Mouse (Mus musculus) thymus, postnatal 14 days (tissue): ENCODE measurements around the gene Kif13a.

ENCODE experiments used
- DNase-seq: peaks from one replicate; pipeline ENCODE4 v3.0.0; 2021

Gene Kif13a

GRCm38 (mm10) chr13:46919797-46920196, 9.9 kb downstream of the Kif13a start:
- no peak for DNase-seq

DNA sequence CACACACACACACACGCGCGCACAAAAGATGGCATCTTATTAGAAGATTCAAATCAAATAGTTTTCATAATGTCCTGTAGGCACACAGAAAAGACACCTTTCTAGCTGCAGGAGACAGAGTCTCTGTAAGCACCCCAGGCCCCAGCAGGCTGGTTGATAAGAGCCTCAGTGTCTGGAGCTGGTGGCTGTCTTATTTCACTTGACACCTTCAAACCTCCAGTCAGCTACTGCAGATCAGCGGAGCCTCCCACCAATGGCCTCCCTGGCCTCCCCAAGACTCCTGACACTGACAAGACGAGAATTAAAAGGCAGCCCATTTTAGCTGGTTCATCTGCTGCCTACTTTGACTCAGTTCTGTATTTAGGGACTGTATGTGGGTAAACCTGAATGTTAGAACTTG, 11.2 kb downstream of the Kif13a start:
- DNase-seq, result no peak

DNA sequence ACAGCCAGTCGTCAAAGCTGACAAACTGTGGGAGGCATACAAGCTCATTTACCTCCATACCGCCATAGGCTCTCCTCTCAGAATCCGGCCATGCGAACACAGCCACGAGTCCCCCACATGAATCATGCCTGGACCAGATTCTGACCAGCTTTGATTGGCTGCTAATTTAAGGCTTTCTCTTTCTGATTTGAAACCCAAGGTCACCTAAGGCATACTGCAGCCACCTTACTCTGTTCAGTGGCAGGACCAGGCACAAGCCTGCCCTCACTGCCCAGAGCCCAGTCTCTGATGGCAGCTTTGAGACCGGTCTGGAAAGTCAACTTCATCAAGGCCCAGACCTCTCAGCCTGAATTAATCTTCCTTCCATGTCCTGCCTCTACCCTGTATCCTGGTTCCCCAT, 17.7 kb downstream of the Kif13a start:
- DNase-seq, result no peak

DNA sequence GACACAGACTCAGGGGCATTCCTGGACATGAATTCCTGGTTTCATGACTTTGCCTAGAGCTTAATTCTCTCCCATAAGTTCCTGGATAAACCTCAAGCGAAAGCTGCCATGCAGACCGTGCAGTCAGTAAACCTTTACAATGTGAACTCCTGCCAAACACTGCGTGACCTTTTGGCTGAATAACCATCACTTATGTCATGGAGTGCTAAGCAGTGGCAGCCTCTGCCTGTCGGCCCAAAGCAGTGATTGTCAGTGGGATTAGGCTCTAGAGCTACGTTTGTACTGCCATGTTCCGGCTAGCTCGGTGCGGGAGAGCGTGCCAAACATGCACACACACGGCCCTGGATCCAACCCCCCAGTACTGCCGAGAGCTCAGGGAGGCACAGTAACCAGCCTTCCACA, 18.6 kb downstream of the Kif13a start:
- no peak for DNase-seq

DNA sequence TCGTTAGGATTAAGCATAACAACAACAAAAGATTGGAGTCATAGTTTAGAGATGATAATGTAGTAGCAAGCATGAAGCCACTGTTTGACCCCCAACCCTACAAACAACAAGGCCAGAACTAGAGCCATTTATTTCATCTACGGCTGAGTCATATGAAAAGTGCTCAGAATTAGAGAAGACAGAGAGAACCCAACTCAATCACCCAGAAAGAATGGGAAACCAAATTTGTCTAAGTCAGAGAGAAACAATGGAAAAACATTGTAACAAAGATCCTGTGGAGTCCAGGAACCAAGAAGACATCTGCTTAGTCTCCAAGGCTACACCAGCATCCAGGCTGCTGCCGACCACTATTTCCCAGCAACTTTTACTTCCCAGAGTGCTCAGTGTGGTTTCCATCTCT, 19.7 kb downstream of the Kif13a start:
- no peak for DNase-seq

GRCm38 (mm10) chr13:46909005-46909565, 20.6 kb downstream of the Kif13a start:
- no peak for DNase-seq

GRCm38 (mm10) chr13:46908387-46908786, 21.3 kb downstream of the Kif13a start:
- no peak for DNase-seq

GRCm38 (mm10) chr13:46907861-46908260, 21.8 kb downstream of the Kif13a start:
- no peak for DNase-seq

GRCm38 (mm10) chr13:46907115-46907514, 22.6 kb downstream of the Kif13a start:
- DNase-seq, result no peak

- DNase-seq, result no peak
Measured at GRCm38 (mm10) chr13:46905971-46906370, 23.7 kb downstream of the Kif13a start.

- no peak for DNase-seq
Measured at GRCm38 (mm10) chr13:46904982-46905621, 24.6 kb downstream of the Kif13a start.

GRCm38 (mm10) chr13:46902568-46903255, 27.0 kb downstream of the Kif13a start:
- no peak for DNase-seq

DNA sequence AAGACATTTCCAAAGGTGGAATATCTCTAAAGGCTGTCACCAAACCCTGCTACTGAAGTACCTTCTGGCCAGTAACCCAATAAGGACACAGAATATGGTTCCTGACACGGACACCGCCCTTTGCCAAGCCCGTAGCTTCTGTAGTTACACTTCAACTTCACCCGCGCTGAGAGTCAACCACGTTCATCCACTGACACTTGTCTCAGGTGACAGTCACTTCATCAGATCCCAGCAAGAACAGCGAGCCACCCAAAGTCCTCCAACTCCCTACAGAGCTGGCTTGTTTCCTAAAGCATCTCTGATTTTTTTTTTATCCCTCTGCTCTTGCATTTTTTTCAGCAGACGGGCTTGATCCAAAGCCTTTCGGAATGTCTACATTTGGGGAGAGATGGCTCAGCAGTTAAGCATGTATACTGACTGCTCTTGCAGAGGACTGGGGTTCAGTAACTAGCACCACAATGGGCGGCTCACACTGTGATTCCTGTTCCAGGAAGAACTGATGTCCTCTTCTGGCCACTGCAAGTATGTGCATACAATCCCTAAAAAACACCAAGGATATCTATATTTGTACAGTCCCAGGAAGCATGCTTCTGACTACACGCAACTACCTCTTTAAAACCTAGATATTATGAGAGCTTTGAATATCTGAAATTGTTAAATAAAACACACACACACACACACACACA, 28.7 kb downstream of the Kif13a start:
- no peak for DNase-seq

DNA sequence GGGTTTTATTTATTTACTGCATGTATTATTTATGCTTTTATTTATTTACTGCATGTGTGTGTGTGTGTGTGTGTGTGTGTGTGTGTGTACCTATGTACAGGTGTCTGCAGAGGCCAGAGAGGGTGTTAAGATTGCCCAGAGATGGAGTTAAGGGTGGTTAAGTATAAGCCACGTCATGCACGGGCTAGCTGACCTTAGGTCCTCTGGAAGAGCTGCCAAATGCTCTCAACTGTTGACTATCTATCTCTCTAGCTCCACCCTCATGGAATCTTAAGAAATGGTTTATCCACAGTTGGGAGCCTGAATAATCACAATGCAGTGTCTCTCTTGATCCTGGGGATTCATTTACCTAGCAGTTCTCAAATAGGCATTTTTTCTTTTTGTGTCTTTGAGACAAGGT, 30.8 kb downstream of the Kif13a start:
- DNase-seq, result no peak

DNA sequence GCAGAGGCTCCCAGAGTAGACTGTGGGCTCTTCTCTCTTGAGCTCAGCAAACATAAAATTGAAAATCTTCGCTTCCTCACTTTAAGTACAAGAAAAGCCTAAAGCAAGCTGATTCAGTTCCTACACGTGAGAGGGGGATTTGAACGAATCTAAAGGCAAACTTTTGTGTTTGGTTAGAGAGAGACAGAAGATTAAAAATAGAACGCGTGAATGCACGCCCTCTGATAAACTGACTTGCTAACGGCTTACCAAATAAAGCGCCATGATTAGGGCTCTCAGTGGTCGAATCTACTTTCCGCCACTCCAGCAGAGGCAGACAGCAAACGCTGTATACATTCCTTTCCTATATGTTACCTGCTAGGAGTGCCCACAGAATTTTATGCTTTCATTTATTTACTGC, 31.3 kb downstream of the Kif13a start:
- DNase-seq, result no peak

- no peak for DNase-seq
Measured at GRCm38 (mm10) chr13:46892380-46892779, 37.3 kb downstream of the Kif13a start.

- DNase-seq, result no peak
Measured at GRCm38 (mm10) chr13:46888150-46888683, 41.5 kb downstream of the Kif13a start.

- no peak for DNase-seq
Measured at GRCm38 (mm10) chr13:46886497-46887261, 43.0 kb downstream of the Kif13a start.

- no peak for DNase-seq
Measured at GRCm38 (mm10) chr13:46885759-46886060, 44.0 kb downstream of the Kif13a start.

- no peak for DNase-seq
Measured at GRCm38 (mm10) chr13:46884898-46885758, 44.5 kb downstream of the Kif13a start.

- DNase-seq, result no peak
Measured at GRCm38 (mm10) chr13:46883976-46884375, 45.7 kb downstream of the Kif13a start.

DNA sequence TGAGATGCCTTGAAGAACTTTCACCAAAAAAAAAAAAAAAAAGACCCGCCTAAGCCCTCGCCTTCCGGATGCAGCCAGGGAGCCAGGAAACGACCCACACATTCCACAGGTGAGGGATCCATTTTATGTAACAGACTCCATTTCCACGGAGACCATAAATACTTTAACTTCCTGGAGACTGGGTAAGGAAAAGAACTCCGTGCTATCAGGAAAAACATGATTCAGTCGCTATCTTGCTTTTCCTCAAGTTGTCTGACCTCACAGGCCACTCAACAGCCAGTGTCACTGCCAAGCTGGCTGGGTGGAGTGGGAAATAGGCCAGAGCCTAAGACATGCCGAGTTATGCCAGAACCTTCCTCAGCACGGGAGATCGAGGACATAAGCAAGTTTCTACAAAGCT, 46.3 kb downstream of the Kif13a start:
- DNase-seq, result no peak
